Mouse (Mus musculus): ENCODE data around the gene Unc5b. TPM values are rescaled to one million over a fixed set of nuclear protein-coding genes. Genes with fewer than 3 reads are reported as not detected.
A peak's percentile ranks its signal among the peaks of the same experiment; 100 is the strongest.

Unc5b gene
- polyA plus RNA-seq, 1 experiment from 2014 or later, result 2.4 TPM

GRCm38 (mm10) chr10:60823744-60824143 is 7.6 kb downstream of the Unc5b start:
- DNase-seq, result no peak
- H3K27ac ChIP-seq (replicated peaks; ENCODE audit: low read depth, low read length), result no peak overlapping the region
- WGBS, result 50% methylated on average over 8 of the region's 8 CpGs
- no peaks in the 10 kb centered on the region for H3K36me3 ChIP-seq (ENCODE audit: control insufficient read depth, insufficient read depth, low read length)
- H3K9ac ChIP-seq (replicated peaks; ENCODE audit: low read length), result no peak overlapping the region
- no peak overlapping the region for H3K4me3 ChIP-seq (replicated peaks; ENCODE audit: low read depth, low read length)
- no peak overlapping the region for H3K4me2 ChIP-seq (ENCODE audit: low read length)
- H3K27me3 ChIP-seq (ENCODE audit: control insufficient read depth, insufficient read depth, low read length), result peaks cover 27% of the 10 kb centered on the region; the same call in 1 of the 2 replicates
- H3K9me3 ChIP-seq (ENCODE audit: control insufficient read depth, low read length), result no peaks in the 10 kb centered on the region
- H3K4me1 ChIP-seq (ENCODE audit: control insufficient read depth, insufficient read depth, low read length), result peaks cover 17% of the 10 kb centered on the region
- no peak for ATAC-seq (ENCODE audit: low FRiP score, low TSS enrichment)

GRCm38 (mm10) chr10:60822641-60823425 is 8.5 kb downstream of the Unc5b start:
- H3K4me3 ChIP-seq (replicated peaks; ENCODE audit: low read depth, low read length), result no peak overlapping the region
- ATAC-seq (ENCODE audit: low FRiP score, low TSS enrichment) (no peak), DNase-seq (no peak)
- H3K9me3 ChIP-seq (ENCODE audit: control insufficient read depth, low read length), result no peaks in the 10 kb centered on the region
- H3K27me3 ChIP-seq (ENCODE audit: control insufficient read depth, insufficient read depth, low read length), result peaks cover 18% of the 10 kb centered on the region; the same call in 1 of the 2 replicates
- H3K4me1 ChIP-seq (ENCODE audit: control insufficient read depth, insufficient read depth, low read length), result peaks cover 17% of the 10 kb centered on the region
- WGBS, result 77% methylated on average over 17 of the region's 17 CpGs
- no peak overlapping the region for H3K27ac ChIP-seq (replicated peaks; ENCODE audit: low read depth, low read length)
- no peak overlapping the region for H3K4me2 ChIP-seq (ENCODE audit: low read length)
- H3K9ac ChIP-seq (replicated peaks; ENCODE audit: low read length), result no peak overlapping the region
- H3K36me3 ChIP-seq (ENCODE audit: control insufficient read depth, insufficient read depth, low read length), result no peaks in the 10 kb centered on the region

GRCm38 (mm10) chr10:60821736-60822358 is 9.5 kb downstream of the Unc5b start:
- peaks cover 12% of the 10 kb centered on the region; the same call in 1 of the 2 replicates for H3K27me3 ChIP-seq (ENCODE audit: control insufficient read depth, insufficient read depth, low read length)
- H3K4me1 ChIP-seq (ENCODE audit: control insufficient read depth, insufficient read depth, low read length), result peaks cover 7% of the 10 kb centered on the region
- 0 out of 2 replicates have a peak overlapping the region, but pooled peaks have one; percentile 20 for H3K27ac ChIP-seq (replicated peaks; ENCODE audit: low read depth, low read length)
- 39% methylated on average over 7 of the region's 7 CpGs for WGBS
- no peak overlapping the region for H3K9ac ChIP-seq (replicated peaks; ENCODE audit: low read length)
- H3K36me3 ChIP-seq (ENCODE audit: control insufficient read depth, insufficient read depth, low read length), result no peaks in the 10 kb centered on the region
- no peaks in the 10 kb centered on the region for H3K9me3 ChIP-seq (ENCODE audit: control insufficient read depth, low read length)
- no peak overlapping the region for H3K4me2 ChIP-seq (ENCODE audit: low read length)
- no peak overlapping the region for H3K4me3 ChIP-seq (replicated peaks; ENCODE audit: low read depth, low read length)
- ATAC-seq (ENCODE audit: low FRiP score, low TSS enrichment) (no peak), DNase-seq (peak; percentile 44)

GRCm38 (mm10) chr10:60821311-60821710 is 10.1 kb downstream of the Unc5b start:
- no peak overlapping the region for H3K9ac ChIP-seq (replicated peaks; ENCODE audit: low read length)
- H3K9me3 ChIP-seq (ENCODE audit: control insufficient read depth, low read length), result no peaks in the 10 kb centered on the region
- DNase-seq (no peak), ATAC-seq (ENCODE audit: low FRiP score, low TSS enrichment) (no peak)
- H3K27ac ChIP-seq (replicated peaks; ENCODE audit: low read depth, low read length), result no peak overlapping the region
- H3K4me2 ChIP-seq (ENCODE audit: low read length), result no peak overlapping the region
- H3K4me3 ChIP-seq (replicated peaks; ENCODE audit: low read depth, low read length), result no peak overlapping the region
- H3K27me3 ChIP-seq (ENCODE audit: control insufficient read depth, insufficient read depth, low read length), result peaks cover 10% of the 10 kb centered on the region; the same call in 1 of the 2 replicates
- peaks cover 2% of the 10 kb centered on the region for H3K4me1 ChIP-seq (ENCODE audit: control insufficient read depth, insufficient read depth, low read length)
- H3K36me3 ChIP-seq (ENCODE audit: control insufficient read depth, insufficient read depth, low read length), result no peaks in the 10 kb centered on the region

DNA sequence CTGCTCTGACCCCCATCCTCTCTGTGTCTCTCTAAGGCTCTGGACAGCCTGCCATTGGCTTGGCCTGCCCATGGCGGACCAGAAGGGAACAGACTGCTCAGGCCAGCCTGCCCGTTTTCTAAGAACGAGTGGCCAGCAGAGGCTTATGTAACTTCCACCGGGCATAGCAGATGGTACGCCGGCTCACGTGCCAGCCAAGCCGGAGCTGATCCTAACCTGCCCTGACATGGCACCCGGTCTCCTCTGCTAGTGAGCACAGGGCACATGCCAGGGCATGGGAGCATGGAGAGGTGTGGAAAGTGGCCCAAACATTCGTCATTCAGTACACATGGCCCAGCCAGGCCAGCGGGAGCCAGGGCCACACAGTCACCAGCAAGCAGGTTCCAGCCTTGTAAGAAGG is 10.8 kb downstream of the Unc5b start:
- no peak overlapping the region for H3K4me2 ChIP-seq (ENCODE audit: low read length)
- no peak for ATAC-seq (ENCODE audit: low FRiP score, low TSS enrichment)
- H3K9ac ChIP-seq (replicated peaks; ENCODE audit: low read length), result no peak overlapping the region
- 90% methylated on average over 11 of the region's 11 CpGs for WGBS
- no peak overlapping the region for H3K27ac ChIP-seq (replicated peaks; ENCODE audit: low read depth, low read length)
- no peak for DNase-seq
- no peaks in the 10 kb centered on the region for H3K36me3 ChIP-seq (ENCODE audit: control insufficient read depth, insufficient read depth, low read length)
- H3K4me3 ChIP-seq (replicated peaks; ENCODE audit: low read depth, low read length), result no peak overlapping the region
- peaks cover 3% of the 10 kb centered on the region; the same call in 1 of the 2 replicates for H3K27me3 ChIP-seq (ENCODE audit: control insufficient read depth, insufficient read depth, low read length)
- H3K9me3 ChIP-seq (ENCODE audit: control insufficient read depth, low read length), result no peaks in the 10 kb centered on the region
- H3K4me1 ChIP-seq (ENCODE audit: control insufficient read depth, insufficient read depth, low read length), result peaks cover 8% of the 10 kb centered on the region

DNA sequence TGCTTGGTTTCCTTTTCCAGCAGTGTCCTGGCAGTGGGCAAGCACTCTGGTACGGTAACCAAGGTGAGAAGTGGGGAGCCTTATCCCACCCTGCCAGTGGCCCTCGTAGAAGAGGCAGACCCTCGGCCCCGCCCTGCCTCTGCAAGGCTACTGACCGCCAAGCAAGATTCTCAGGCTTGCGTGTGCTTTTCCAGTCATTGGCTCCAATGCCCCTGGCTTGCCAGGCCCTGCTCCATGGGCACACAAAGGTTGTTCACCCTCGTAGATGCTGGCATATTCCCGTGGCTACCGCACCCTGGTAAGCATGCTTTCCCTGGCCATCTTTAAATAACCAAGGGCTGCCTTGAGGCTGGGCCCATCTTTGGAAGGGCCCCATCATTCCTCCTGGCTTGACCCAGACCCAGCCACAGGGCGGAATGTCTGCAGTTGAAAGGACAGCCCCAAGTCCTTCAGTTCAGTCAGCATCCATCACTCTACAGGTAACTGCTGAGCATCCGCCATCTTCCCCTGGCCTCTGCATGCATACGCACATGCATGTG is 11.7 kb downstream of the Unc5b start:
- no peak overlapping the region for H3K4me3 ChIP-seq (replicated peaks; ENCODE audit: low read depth, low read length)
- no peak overlapping the region for H3K9ac ChIP-seq (replicated peaks; ENCODE audit: low read length)
- no peaks in the 10 kb centered on the region for H3K9me3 ChIP-seq (ENCODE audit: control insufficient read depth, low read length)
- WGBS, result 87% methylated on average over 12 of the region's 12 CpGs
- no peak overlapping the region for H3K27ac ChIP-seq (replicated peaks; ENCODE audit: low read depth, low read length)
- ATAC-seq (ENCODE audit: low FRiP score, low TSS enrichment) (no peak), DNase-seq (no peak)
- no peaks in the 10 kb centered on the region for H3K27me3 ChIP-seq (ENCODE audit: control insufficient read depth, insufficient read depth, low read length)
- peaks cover 14% of the 10 kb centered on the region for H3K4me1 ChIP-seq (ENCODE audit: control insufficient read depth, insufficient read depth, low read length)
- H3K36me3 ChIP-seq (ENCODE audit: control insufficient read depth, insufficient read depth, low read length), result no peaks in the 10 kb centered on the region
- H3K4me2 ChIP-seq (ENCODE audit: low read length), result no peak overlapping the region

DNA sequence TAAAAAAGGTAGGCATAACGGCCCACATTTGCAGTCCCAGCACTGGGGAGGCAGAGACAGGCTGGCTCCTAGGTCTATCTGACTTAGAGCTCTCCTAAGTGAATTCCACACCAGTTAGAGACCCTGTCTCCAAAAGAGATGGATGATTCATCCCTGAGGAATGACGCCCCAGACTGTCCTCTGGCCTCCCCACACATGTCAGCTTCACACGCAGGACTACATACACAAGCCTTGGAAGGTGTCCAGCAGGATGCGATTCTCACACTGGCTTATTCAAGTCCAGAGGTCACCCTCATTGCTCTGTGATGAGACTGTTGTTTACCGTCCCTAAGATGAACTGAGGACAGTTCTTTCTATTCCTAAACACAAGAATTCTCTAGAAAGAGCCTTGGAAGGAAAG is 12.2 kb downstream of the Unc5b start:
- Histone ChIP-seq H3K4me1 (ENCODE audit: control insufficient read depth, insufficient read depth, low read length) (peaks cover 19% of the 10 kb centered on the region), H3K9me3 (ENCODE audit: control insufficient read depth, low read length) (no peaks in the 10 kb centered on the region), H3K9ac (replicated peaks; ENCODE audit: low read length) (no peak overlapping the region), H3K36me3 (ENCODE audit: control insufficient read depth, insufficient read depth, low read length) (no peaks in the 10 kb centered on the region), H3K27me3 (ENCODE audit: control insufficient read depth, insufficient read depth, low read length) (no peaks in the 10 kb centered on the region), H3K27ac (replicated peaks; ENCODE audit: low read depth, low read length) (no peak overlapping the region), H3K4me2 (ENCODE audit: low read length) (no peak overlapping the region), H3K4me3 (replicated peaks; ENCODE audit: low read depth, low read length) (no peak overlapping the region)
- 84% methylated on average over 5 of the region's 5 CpGs for WGBS
- ATAC-seq (ENCODE audit: low FRiP score, low TSS enrichment), result no peak
- DNase-seq, result no peak

- no peak overlapping the region for H3K27ac ChIP-seq (replicated peaks; ENCODE audit: low read depth, low read length)
- no peak overlapping the region for H3K4me3 ChIP-seq (replicated peaks; ENCODE audit: low read depth, low read length)
- no peaks in the 10 kb centered on the region for H3K36me3 ChIP-seq (ENCODE audit: control insufficient read depth, insufficient read depth, low read length)
- H3K9ac ChIP-seq (replicated peaks; ENCODE audit: low read length), result no peak overlapping the region
- H3K9me3 ChIP-seq (ENCODE audit: control insufficient read depth, low read length), result no peaks in the 10 kb centered on the region
- no peak for DNase-seq
- peaks cover 24% of the 10 kb centered on the region for H3K4me1 ChIP-seq (ENCODE audit: control insufficient read depth, insufficient read depth, low read length)
- H3K27me3 ChIP-seq (ENCODE audit: control insufficient read depth, insufficient read depth, low read length), result no peaks in the 10 kb centered on the region
- no peak overlapping the region for H3K4me2 ChIP-seq (ENCODE audit: low read length)
- no peak for ATAC-seq (ENCODE audit: low FRiP score, low TSS enrichment)
- WGBS, result 85% methylated on average over 7 of the region's 7 CpGs
Measured at GRCm38 (mm10) chr10:60818708-60819107, 12.7 kb downstream of the Unc5b start.

Data from midbrain, embryonic 14.5 days (tissue).